Mouse (Mus musculus) hindbrain, embryonic 14.5 days (tissue): ENCODE data around the gene Nmur1. TPM values are rescaled to one million over a fixed set of nuclear protein-coding genes. Genes with fewer than 3 reads are reported as not detected.

Source experiments
- ATAC-seq: fragments of 200-750 bp; cut with Nextera tagmentation; 2 replicates; pipeline ENCODE4 v1.8.0; 2017; ENCODE audit warnings: moderate number of reproducible peaks, mild to moderate bottlenecking, moderate TSS enrichment, moderate library complexity; ENCODE audit not compliant: low FRiP score
- DNase-seq: peaks from one replicate; pipeline ENCODE4 v3.0.0-alpha.2; 2015; ENCODE audit warnings: low spot score
- H3K27ac ChIP-seq: fragments of 300-500 bp; sonication (generic); 2 replicates; pipeline ENCODE4 v1.5.1; 2014; ENCODE audit warnings: mild to moderate bottlenecking, moderate library complexity
- H3K27me3 ChIP-seq: fragments of 300-500 bp; sonication (generic); 2 replicates; pipeline ENCODE4 v1.6.1; 2014; ENCODE audit warnings: mild to moderate bottlenecking, low read length, mixed read lengths; ENCODE audit not compliant: control insufficient read depth, insufficient read depth
- H3K36me3 ChIP-seq: fragments of 300-500 bp; sonication (generic); replicated peaks from 2 replicates; pipeline ENCODE4 v1.6.1; 2014; ENCODE audit not compliant: control insufficient read depth, insufficient read depth
- H3K4me1 ChIP-seq: fragments of 300-500 bp; sonication (generic); replicated peaks from 2 replicates; pipeline ENCODE4 v1.6.1; 2014; ENCODE audit warnings: antibody characterized with exemption, low read length, mixed read lengths; ENCODE audit not compliant: control insufficient read depth, insufficient read depth
- H3K4me2 ChIP-seq: fragments of 300-500 bp; sonication (generic); replicated peaks from 2 replicates; pipeline ENCODE4 v1.6.1; 2014; ENCODE audit warnings: mild to moderate bottlenecking, moderate library complexity
- H3K4me3 ChIP-seq: fragments of 300-500 bp; sonication (generic); replicated peaks from 2 replicates; pipeline ENCODE4 v1.5.1; 2014; ENCODE audit warnings: mild to moderate bottlenecking, low read length
- H3K9ac ChIP-seq: fragments of 300-500 bp; sonication (generic); 2 replicates; pipeline ENCODE4 v1.6.1; 2014
- H3K9me3 ChIP-seq: fragments of 300-500 bp; sonication (generic); 2 replicates; pipeline ENCODE4 v1.6.1; 2016; ENCODE audit warnings: low read length; ENCODE audit not compliant: control insufficient read depth
- WGBS: fragments of 180-500 bp; shearing (Covaris S2); extraction: QIAGEN DNeasy Blood & Tissue Kit; methylation state at CpG from one replicate; pipeline ENCODE4 v1.1.7; 2014; 5-methylcytosine and 5-hydroxymethylcytosine counted together
- polyA plus RNA-seq: library from polyadenylated mRNA; unstranded; fragments of >200 nt; fragmentation: Nextera tagmentation; extraction: Ambion mirVana; gene quantifications from 2 replicates; pipeline ENCODE4 v1.2.1, GENCODE M21; 2014

Gene Nmur1
- polyA plus RNA-seq, 1 experiment from 2014 or later, result not detected

GRCm38 (mm10) chr1:86442832-86443231, 16.8 kb upstream of the Nmur1 start:
- Histone ChIP-seq H3K4me3 (peak overlapping the region; percentile 48), H3K9me3 (no peaks in the 10 kb centered on the region), H3K4me2 (peak overlapping the region; percentile 96), H3K36me3 (no peaks in the 10 kb centered on the region), H3K9ac (peak overlapping the region; percentile 95), H3K4me1 (peaks cover 37% of the 10 kb centered on the region), H3K27me3 (no peaks in the 10 kb centered on the region), H3K27ac (peak overlapping the region; percentile 99)
- 2% methylated on average over 24 of the region's 24 CpGs for WGBS
- ATAC-seq, result peak; percentile 5; the same call in 1 of the 2 replicates
- DNase-seq, result peak; percentile 72

- DNase-seq, result peak; percentile 77
- no peaks in the 10 kb centered on the region for H3K36me3 ChIP-seq
- peak overlapping the region; percentile 48 for H3K4me3 ChIP-seq
- H3K4me2 ChIP-seq, result peak overlapping the region; percentile 96
- ATAC-seq, result peak; percentile 64
- H3K27me3 ChIP-seq, result no peaks in the 10 kb centered on the region
- H3K9me3 ChIP-seq, result no peaks in the 10 kb centered on the region
- under 1% methylated on average over 78 of the region's 81 CpGs for WGBS
- peak overlapping the region; percentile 95 for H3K9ac ChIP-seq
- peaks cover 37% of the 10 kb centered on the region for H3K4me1 ChIP-seq
- peak overlapping the region; percentile 99 for H3K27ac ChIP-seq
Measured at GRCm38 (mm10) chr1:86441980-86442831, 16.2 kb upstream of the Nmur1 start.

GRCm38 (mm10) chr1:86441724-86441979, 15.6 kb upstream of the Nmur1 start:
- Histone ChIP-seq H3K4me2 (peak overlapping the region; percentile 96), H3K27me3 (no peaks in the 10 kb centered on the region), H3K4me1 (peaks cover 41% of the 10 kb centered on the region), H3K4me3 (peak overlapping the region; percentile 48), H3K9ac (peak overlapping the region; percentile 95), H3K27ac (peak overlapping the region; percentile 99), H3K36me3 (no peaks in the 10 kb centered on the region), H3K9me3 (no peaks in the 10 kb centered on the region)
- 0% methylated on average over 5 of the region's 5 CpGs for WGBS
- ATAC-seq (no peak; the same call in 1 of the 2 replicates), DNase-seq (no peak)

GRCm38 (mm10) chr1:86440887-86441723, 15.1 kb upstream of the Nmur1 start:
- Histone ChIP-seq H3K4me2 (peak overlapping the region; percentile 96), H3K36me3 (no peaks in the 10 kb centered on the region), H3K27me3 (no peaks in the 10 kb centered on the region), H3K4me3 (peak overlapping the region; percentile 48), H3K4me1 (peaks cover 46% of the 10 kb centered on the region), H3K9ac (peak overlapping the region; percentile 95), H3K27ac (peak overlapping the region; percentile 99), H3K9me3 (no peaks in the 10 kb centered on the region)
- DNase-seq (peak; percentile 76), ATAC-seq (peak; percentile 35)
- WGBS, result 1% methylated on average over 29 of the region's 29 CpGs

- peaks cover 53% of the 10 kb centered on the region for H3K4me1 ChIP-seq
- peak overlapping the region; percentile 95 for H3K9ac ChIP-seq
- peak overlapping the region; percentile 99 for H3K27ac ChIP-seq
- no peaks in the 10 kb centered on the region for H3K27me3 ChIP-seq
- no peaks in the 10 kb centered on the region for H3K9me3 ChIP-seq
- peak; percentile 96 for DNase-seq
- H3K4me3 ChIP-seq, result peak overlapping the region; percentile 48
- ATAC-seq, result peak; percentile 73
- H3K36me3 ChIP-seq, result no peaks in the 10 kb centered on the region
- H3K4me2 ChIP-seq, result peak overlapping the region; percentile 96
- 1% methylated on average over 18 of the region's 18 CpGs for WGBS
Measured at GRCm38 (mm10) chr1:86440171-86440886, 14.3 kb upstream of the Nmur1 start.

- WGBS, result 26% methylated on average over 8 of the region's 8 CpGs
- H3K9me3 ChIP-seq, result no peaks in the 10 kb centered on the region
- H3K9ac ChIP-seq, result peak overlapping the region; percentile 28; the same call in 1 of the 2 replicates
- peaks cover 60% of the 10 kb centered on the region for H3K4me1 ChIP-seq
- H3K4me2 ChIP-seq, result peak overlapping the region; percentile 96; the same call in 1 of the 2 replicates
- H3K27ac ChIP-seq, result peak overlapping the region; percentile 99; the same call in 1 of the 2 replicates
- H3K27me3 ChIP-seq, result no peaks in the 10 kb centered on the region
- DNase-seq, result no peak
- ATAC-seq, result no peak
- H3K4me3 ChIP-seq, result no peak overlapping the region
- no peaks in the 10 kb centered on the region for H3K36me3 ChIP-seq
Measured at GRCm38 (mm10) chr1:86439487-86440170, 13.6 kb upstream of the Nmur1 start.

GRCm38 (mm10) chr1:86438501-86438900, 12.5 kb upstream of the Nmur1 start:
- no peaks in the 10 kb centered on the region for H3K9me3 ChIP-seq
- no peak overlapping the region for H3K9ac ChIP-seq
- no peak for DNase-seq
- H3K36me3 ChIP-seq, result no peaks in the 10 kb centered on the region
- peaks cover 67% of the 10 kb centered on the region for H3K4me1 ChIP-seq
- H3K4me3 ChIP-seq, result no peak overlapping the region
- no peak overlapping the region for H3K27ac ChIP-seq
- H3K27me3 ChIP-seq, result no peaks in the 10 kb centered on the region
- ATAC-seq, result no peak
- WGBS, result 70% methylated on average over 2 of the region's 2 CpGs
- H3K4me2 ChIP-seq, result no peak overlapping the region

- DNase-seq (no peak), ATAC-seq (no peak)
- Histone ChIP-seq H3K4me2 (no peak overlapping the region), H3K9me3 (no peaks in the 10 kb centered on the region), H3K27me3 (no peaks in the 10 kb centered on the region), H3K4me1 (peaks cover 63% of the 10 kb centered on the region), H3K36me3 (no peaks in the 10 kb centered on the region), H3K9ac (no peak overlapping the region), H3K4me3 (no peak overlapping the region), H3K27ac (no peak overlapping the region)
- WGBS, result 79% methylated on average over 6 of the region's 6 CpGs
Measured at GRCm38 (mm10) chr1:86438014-86438319, 11.9 kb upstream of the Nmur1 start.
